Mouse (Mus musculus): ENCODE results near the gene Nos2. TPM values are rescaled to one million over a fixed set of nuclear protein-coding genes. Genes with fewer than 3 reads are reported as not detected.

Nos2 gene
- polyA plus RNA-seq, 1 experiment from 2014 or later = 2.1 TPM

- Histone ChIP-seq H3K4me1 (ENCODE audit: control insufficient read depth, insufficient read depth, low read length) (peaks cover 8% of the 10 kb centered on the region; the same call in 1 of the 2 replicates), H3K27me3 (replicated peaks; ENCODE audit: control insufficient read depth, insufficient read depth, low read length) (no peaks in the 10 kb centered on the region), H3K9ac (ENCODE audit: low read depth, low read length) (no peak overlapping the region), H3K27ac (replicated peaks; ENCODE audit: low read depth, low read length) (no peak overlapping the region), H3K4me3 (ENCODE audit: low read depth, low read length) (no peak overlapping the region), H3K36me3 (ENCODE audit: control insufficient read depth, insufficient read depth, low read length) (no peaks in the 10 kb centered on the region), H3K4me2 (ENCODE audit: low read depth, low read length) (no peak overlapping the region), H3K9me3 (ENCODE audit: control insufficient read depth, low read length) (no peaks in the 10 kb centered on the region)
- DNase-seq (ENCODE audit: low spot score) (no peak), ATAC-seq (ENCODE audit: low read depth) (no peak)
- WGBS = 62% methylated on average over 2 of the region's 4 CpGs
Measured at GRCm38 (mm10) chr11:78968121-78968520, 47.5 kb downstream of the Nos2 start.

DNA sequence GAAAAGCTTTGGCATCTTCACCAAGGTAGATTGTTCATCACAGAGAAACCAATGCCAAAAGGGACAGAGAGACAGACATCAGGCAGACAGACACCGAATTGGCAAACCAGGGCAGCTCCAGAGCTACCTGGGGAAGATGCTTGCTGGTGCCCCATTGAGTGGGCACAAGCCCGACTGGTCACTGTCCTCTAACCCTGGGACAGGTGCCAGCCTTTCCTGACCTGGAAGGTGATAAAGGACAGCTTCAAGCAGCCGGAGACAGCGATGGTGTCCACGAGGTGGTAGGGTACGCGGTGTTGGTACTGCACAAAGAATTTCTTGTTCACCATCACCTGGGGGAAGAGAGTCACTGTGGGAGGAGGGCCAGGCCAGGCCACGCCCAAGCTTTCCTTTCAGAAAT, 50.5 kb downstream of the Nos2 start:
- H3K9me3 ChIP-seq (ENCODE audit: control insufficient read depth, low read length) = no peaks in the 10 kb centered on the region
- no peak for DNase-seq (ENCODE audit: low spot score)
- no peak overlapping the region for H3K4me2 ChIP-seq (ENCODE audit: low read depth, low read length)
- no peak overlapping the region for H3K4me3 ChIP-seq (ENCODE audit: low read depth, low read length)
- peaks cover 14% of the 10 kb centered on the region; the same call in 1 of the 2 replicates for H3K4me1 ChIP-seq (ENCODE audit: control insufficient read depth, insufficient read depth, low read length)
- no peak overlapping the region for H3K27ac ChIP-seq (replicated peaks; ENCODE audit: low read depth, low read length)
- no peaks in the 10 kb centered on the region for H3K27me3 ChIP-seq (replicated peaks; ENCODE audit: control insufficient read depth, insufficient read depth, low read length)
- H3K36me3 ChIP-seq (ENCODE audit: control insufficient read depth, insufficient read depth, low read length) = no peaks in the 10 kb centered on the region
- ATAC-seq (ENCODE audit: low read depth) = no peak
- WGBS = 83% methylated on average over 7 of the region's 8 CpGs
- no peak overlapping the region for H3K9ac ChIP-seq (ENCODE audit: low read depth, low read length)

GRCm38 (mm10) chr11:78971746-78972145, 51.2 kb downstream of the Nos2 start:
- Histone ChIP-seq H3K27me3 (replicated peaks; ENCODE audit: control insufficient read depth, insufficient read depth, low read length) (no peaks in the 10 kb centered on the region), H3K4me3 (ENCODE audit: low read depth, low read length) (no peak overlapping the region), H3K9me3 (ENCODE audit: control insufficient read depth, low read length) (no peaks in the 10 kb centered on the region), H3K4me2 (ENCODE audit: low read depth, low read length) (no peak overlapping the region), H3K9ac (ENCODE audit: low read depth, low read length) (no peak overlapping the region), H3K4me1 (ENCODE audit: control insufficient read depth, insufficient read depth, low read length) (peaks cover 14% of the 10 kb centered on the region; the same call in 1 of the 2 replicates), H3K27ac (replicated peaks; ENCODE audit: low read depth, low read length) (no peak overlapping the region), H3K36me3 (ENCODE audit: control insufficient read depth, insufficient read depth, low read length) (no peaks in the 10 kb centered on the region)
- DNase-seq (ENCODE audit: low spot score) (no peak), ATAC-seq (ENCODE audit: low read depth) (no peak)
- whole genome bisulfite sequencing = 80% methylated on average over 3 of the region's 3 CpGs

GRCm38 (mm10) chr11:78972328-78972727, 51.7 kb downstream of the Nos2 start:
- WGBS = 23% methylated on average over 6 of the region's 6 CpGs
- Histone ChIP-seq H3K4me1 (ENCODE audit: control insufficient read depth, insufficient read depth, low read length) (peaks cover 14% of the 10 kb centered on the region; the same call in 1 of the 2 replicates), H3K36me3 (ENCODE audit: control insufficient read depth, insufficient read depth, low read length) (no peaks in the 10 kb centered on the region), H3K9me3 (ENCODE audit: control insufficient read depth, low read length) (no peaks in the 10 kb centered on the region), H3K4me3 (ENCODE audit: low read depth, low read length) (no peak overlapping the region), H3K9ac (ENCODE audit: low read depth, low read length) (no peak overlapping the region), H3K27ac (replicated peaks; ENCODE audit: low read depth, low read length) (no peak overlapping the region), H3K27me3 (replicated peaks; ENCODE audit: control insufficient read depth, insufficient read depth, low read length) (no peaks in the 10 kb centered on the region), H3K4me2 (ENCODE audit: low read depth, low read length) (no peak overlapping the region)
- ATAC-seq (ENCODE audit: low read depth) (no peak), DNase-seq (ENCODE audit: low spot score) (peak; percentile 49)

- DNase-seq (ENCODE audit: low spot score) (peak; percentile 10), ATAC-seq (ENCODE audit: low read depth) (peak; percentile 41; the same call in 1 of the 2 replicates)
- Histone ChIP-seq H3K36me3 (ENCODE audit: control insufficient read depth, insufficient read depth, low read length) (no peaks in the 10 kb centered on the region), H3K9ac (ENCODE audit: low read depth, low read length) (no peak overlapping the region), H3K27me3 (replicated peaks; ENCODE audit: control insufficient read depth, insufficient read depth, low read length) (no peaks in the 10 kb centered on the region), H3K4me2 (ENCODE audit: low read depth, low read length) (peak overlapping the region; percentile 1; the same call in 1 of the 2 replicates), H3K4me1 (ENCODE audit: control insufficient read depth, insufficient read depth, low read length) (peaks cover 14% of the 10 kb centered on the region; the same call in 1 of the 2 replicates), H3K4me3 (ENCODE audit: low read depth, low read length) (no peak overlapping the region), H3K9me3 (ENCODE audit: control insufficient read depth, low read length) (no peaks in the 10 kb centered on the region), H3K27ac (replicated peaks; ENCODE audit: low read depth, low read length) (peak overlapping the region; percentile 28; the same call in 1 of the 2 replicates)
- 31% methylated on average over 8 of the region's 8 CpGs for WGBS
Measured at GRCm38 (mm10) chr11:78972811-78973351, 52.3 kb downstream of the Nos2 start.

GRCm38 (mm10) chr11:78973381-78974150, 53.0 kb downstream of the Nos2 start:
- Histone ChIP-seq H3K9me3 (ENCODE audit: control insufficient read depth, low read length) (no peaks in the 10 kb centered on the region), H3K27me3 (replicated peaks; ENCODE audit: control insufficient read depth, insufficient read depth, low read length) (no peaks in the 10 kb centered on the region), H3K4me1 (ENCODE audit: control insufficient read depth, insufficient read depth, low read length) (peaks cover 14% of the 10 kb centered on the region; the same call in 1 of the 2 replicates), H3K4me2 (ENCODE audit: low read depth, low read length) (peak overlapping the region; percentile 1; the same call in 1 of the 2 replicates), H3K36me3 (ENCODE audit: control insufficient read depth, insufficient read depth, low read length) (no peaks in the 10 kb centered on the region), H3K9ac (ENCODE audit: low read depth, low read length) (no peak overlapping the region), H3K27ac (replicated peaks; ENCODE audit: low read depth, low read length) (peak overlapping the region; percentile 28), H3K4me3 (ENCODE audit: low read depth, low read length) (no peak overlapping the region)
- DNase-seq (ENCODE audit: low spot score) (peak; percentile 88), ATAC-seq (ENCODE audit: low read depth) (peak; percentile 83)
- 58% methylated on average over 17 of the region's 17 CpGs for WGBS

DNA sequence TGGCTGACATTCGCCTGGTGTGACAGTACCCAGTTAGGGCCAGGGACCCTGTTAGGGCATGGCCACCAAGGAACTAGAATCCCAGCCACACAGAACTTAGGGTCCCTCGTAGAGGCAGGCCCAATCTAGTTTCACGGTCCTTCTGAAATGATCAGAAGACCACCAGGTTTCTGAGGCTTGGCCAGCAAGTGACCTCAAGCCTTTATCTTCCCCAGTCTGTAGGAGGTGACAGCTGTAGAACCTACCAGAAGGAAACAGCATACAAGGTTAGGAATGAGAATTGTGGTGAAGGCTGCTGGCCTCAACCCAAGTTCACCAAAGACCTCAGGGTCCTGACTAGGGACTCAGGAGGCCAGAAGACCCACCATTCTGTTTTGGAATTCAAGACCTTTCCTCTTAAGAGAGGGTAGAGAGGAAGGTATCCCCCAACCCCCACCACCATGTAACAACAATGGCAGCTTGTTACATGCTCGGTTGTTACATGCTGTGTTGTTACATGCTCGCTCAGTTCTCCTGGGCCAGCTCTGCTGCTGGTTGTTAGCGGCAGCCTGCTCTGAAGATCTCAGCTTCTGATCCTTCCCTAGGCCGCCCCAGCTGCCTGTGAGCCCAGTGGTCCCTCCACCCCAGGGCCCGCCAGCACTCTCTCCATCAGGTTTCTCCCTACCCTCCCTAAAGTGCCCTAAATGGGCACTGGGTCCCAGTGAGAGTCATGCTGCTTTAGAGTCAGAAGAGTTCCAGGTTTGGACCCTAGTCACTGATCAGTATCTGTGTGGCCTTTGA, 56.3 kb downstream of the Nos2 start:
- H3K4me3 ChIP-seq (ENCODE audit: low read depth, low read length) = no peak overlapping the region
- no peak overlapping the region for H3K4me2 ChIP-seq (ENCODE audit: low read depth, low read length)
- no peak overlapping the region for H3K9ac ChIP-seq (ENCODE audit: low read depth, low read length)
- H3K27me3 ChIP-seq (replicated peaks; ENCODE audit: control insufficient read depth, insufficient read depth, low read length) = no peaks in the 10 kb centered on the region
- no peak overlapping the region for H3K27ac ChIP-seq (replicated peaks; ENCODE audit: low read depth, low read length)
- H3K36me3 ChIP-seq (ENCODE audit: control insufficient read depth, insufficient read depth, low read length) = no peaks in the 10 kb centered on the region
- DNase-seq (ENCODE audit: low spot score) (no peak), ATAC-seq (ENCODE audit: low read depth) (no peak)
- WGBS = 73% methylated on average over 8 of the region's 8 CpGs
- peaks cover 14% of the 10 kb centered on the region; the same call in 1 of the 2 replicates for H3K4me1 ChIP-seq (ENCODE audit: control insufficient read depth, insufficient read depth, low read length)
- H3K9me3 ChIP-seq (ENCODE audit: control insufficient read depth, low read length) = no peaks in the 10 kb centered on the region

GRCm38 (mm10) chr11:78978176-78979019, 57.8 kb downstream of the Nos2 start:
- H3K9me3 ChIP-seq (ENCODE audit: control insufficient read depth, low read length) = no peaks in the 10 kb centered on the region
- H3K9ac ChIP-seq (ENCODE audit: low read depth, low read length) = no peak overlapping the region
- H3K4me3 ChIP-seq (ENCODE audit: low read depth, low read length) = no peak overlapping the region
- no peak overlapping the region for H3K27ac ChIP-seq (replicated peaks; ENCODE audit: low read depth, low read length)
- 76% methylated on average over 12 of the region's 12 CpGs for WGBS
- H3K4me2 ChIP-seq (ENCODE audit: low read depth, low read length) = no peak overlapping the region
- DNase-seq (ENCODE audit: low spot score) = peak; percentile 25
- H3K27me3 ChIP-seq (replicated peaks; ENCODE audit: control insufficient read depth, insufficient read depth, low read length) = no peaks in the 10 kb centered on the region
- no peaks in the 10 kb centered on the region for H3K36me3 ChIP-seq (ENCODE audit: control insufficient read depth, insufficient read depth, low read length)
- 0 out of 2 replicates have a peak, but pooled peaks cover 5% of the 10 kb centered on the region for H3K4me1 ChIP-seq (ENCODE audit: control insufficient read depth, insufficient read depth, low read length)
- ATAC-seq (ENCODE audit: low read depth) = no peak
